Mouse (Mus musculus) spleen, adult 2 months (tissue): ENCODE measurements around the gene Stox2.

ENCODE experiments used
- CTCF ChIP-seq: fragments of 200-500 bp; IDR thresholded peaks from 2 replicates; pipeline ENCODE4 v1.5.1; 2011; ENCODE audit warnings: mild to moderate bottlenecking, inconsistent platforms; ENCODE audit not compliant: insufficient read depth, insufficient read length, insufficient replicate concordance; ENCODE audit errors: extremely low read depth
- POLR2A ChIP-seq: fragments of 200-500 bp; IDR thresholded peaks from 2 replicates; pipeline ENCODE4 v1.6.1; 2011; ENCODE audit warnings: low read depth, low read length, inconsistent platforms

GRCm38 (mm10) chr8:47205472-47205871, 240.7 kb downstream of the Stox2 start:
- no peak for TF ChIP-seq CTCF
- no peak for TF ChIP-seq POLR2A
